Comparison of ENCODE assay signal across 10 mouse cellular contexts in genomic region chr12:97977633-97978032, GRCm38 (mm10).
"Had no signal": no experiment of that assay in that cellular context is flagged by ENCODE, and none has a peak within 500 bp of the region (broad histone marks: within the 10 kb centered on the region; RNA-seq: fewer than 3 reads in every experiment).

No protein-coding gene starts in this region.

- H3K9ac ChIP-seq: liver, embryonic 15.5 days had no signal

- ATAC-seq: lung, postnatal 0 days had no signal

- H3K36me3 ChIP-seq: limb, embryonic 10.5 days; liver, embryonic 15.5 days had no signal

- H3K27ac ChIP-seq: left cerebral cortex, adult 2 months; limb, embryonic 10.5 days; liver, embryonic 15.5 days; stomach, postnatal 0 days had no signal

- H3K4me3 ChIP-seq: left cerebral cortex, adult 2 months; limb, embryonic 10.5 days; liver, embryonic 15.5 days had no signal

- H3K4me2 ChIP-seq: liver, embryonic 11.5 days; liver, embryonic 15.5 days had no signal

- DNase-seq: kidney, adult 2 months; kidney, postnatal 25 days; lung, adult 2 months; lung, postnatal 36 days had no signal

- H3K9me3 ChIP-seq: limb, embryonic 10.5 days; liver, embryonic 15.5 days had no signal

- H3K27me3 ChIP-seq: liver, embryonic 15.5 days had no signal

- H3K4me1 ChIP-seq: limb, embryonic 10.5 days; liver, embryonic 15.5 days had no signal
